Mouse (Mus musculus): ENCODE measurements around the gene Actr3b. TPM values are rescaled to one million over a fixed set of nuclear protein-coding genes. Genes with fewer than 3 reads are reported as not detected.

Actr3b gene
- total RNA-seq, 2 experiments from 2014 or later: 10.7 to 21.0 TPM

DNA sequence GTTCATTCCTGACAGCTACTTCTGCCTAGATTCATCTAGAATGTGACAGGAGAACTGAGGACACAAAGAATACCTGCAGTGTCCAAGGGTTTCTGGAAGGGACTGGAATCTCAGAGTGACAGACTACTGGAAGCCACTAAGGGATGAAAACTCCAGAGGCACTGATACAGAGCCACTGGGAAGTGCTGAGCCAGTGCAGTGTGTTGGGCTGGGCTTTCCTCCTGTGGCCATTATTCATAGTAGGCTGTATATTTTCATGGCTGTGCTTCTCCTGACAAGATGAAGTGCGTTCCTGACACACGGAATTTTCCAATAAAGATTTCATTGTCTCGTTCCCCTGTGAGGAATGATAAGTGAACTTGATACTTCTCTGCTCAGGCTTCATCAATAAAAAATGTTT lies 126.9 kb downstream of the Actr3b start:
- DNase-seq (ENCODE audit: low spot score): no peak

DNA sequence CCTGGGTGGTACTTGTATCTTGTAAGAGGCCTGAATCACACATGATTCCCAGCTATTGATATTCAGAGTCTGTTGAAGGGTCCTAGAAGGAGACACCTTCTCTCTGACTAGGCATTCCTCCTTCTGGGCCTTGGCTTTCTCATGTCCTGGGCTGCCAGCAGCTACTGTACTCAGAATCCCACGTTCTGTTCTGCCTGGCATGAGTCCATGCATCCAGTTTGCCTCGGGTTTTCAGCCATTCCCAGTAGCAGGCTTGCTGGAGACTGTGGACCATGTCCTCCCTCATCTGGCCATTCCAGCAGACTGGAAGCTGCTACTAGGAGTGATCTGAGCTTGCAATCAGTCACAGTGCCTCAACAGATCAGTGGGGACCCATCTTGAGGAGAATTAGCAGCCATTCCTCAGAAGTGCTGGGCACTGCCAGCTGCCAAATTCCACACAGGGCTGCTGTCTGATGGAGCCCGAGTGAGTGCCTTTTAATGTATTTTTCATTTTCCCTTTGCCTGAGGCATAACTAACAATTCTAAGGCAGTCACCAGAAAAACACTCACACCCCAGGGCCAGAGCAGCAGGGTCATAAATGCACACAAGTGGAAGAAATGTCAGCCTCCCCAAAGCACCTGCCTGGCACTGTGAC lies 130.1 kb downstream of the Actr3b start:
- no peak for DNase-seq (ENCODE audit: low spot score)

DNA sequence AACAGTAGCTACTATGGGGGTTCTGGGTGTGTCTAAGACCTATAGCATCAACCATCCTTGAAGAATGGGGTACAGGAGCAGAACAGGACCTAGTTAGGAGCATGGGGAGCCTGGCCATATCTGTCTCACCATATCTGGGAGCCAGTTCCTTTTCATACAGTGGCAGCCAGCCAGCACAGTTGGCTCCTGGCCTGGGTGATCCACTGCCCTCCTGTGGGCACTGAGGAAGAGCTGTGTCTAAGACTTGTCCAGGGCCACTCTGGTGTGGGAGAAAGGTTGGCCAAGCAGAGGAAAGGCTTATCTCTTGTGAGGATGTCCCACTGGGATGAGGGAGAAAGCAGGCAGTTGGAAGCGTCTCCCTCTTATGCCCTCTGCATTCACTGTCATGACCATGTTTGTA lies 131.5 kb downstream of the Actr3b start:
- peak; percentile 7 for DNase-seq (ENCODE audit: low spot score)

Other genes with a start within 250 kb of the Actr3b start
- under 1 TPM in 1 of 2 experiments, not detected in 1; 0.16 TPM for gene Cct8l1, start 243.9 kb upstream of the Actr3b start, total RNA-seq (2021)
- gene Xrcc2, start 54.2 kb upstream of the Actr3b start, total RNA-seq (2021): 1 to 10 TPM; 3.0 to 3.9 TPM
- gene Gm21663, start 182.4 kb downstream of the Actr3b start, total RNA-seq (2021): not detected
- gene Gm21671, start 194.4 kb downstream of the Actr3b start, total RNA-seq (2021): not detected
- gene Gm21680, start 212.7 kb downstream of the Actr3b start, total RNA-seq (2021): not detected
- not detected for gene Gm21698, start 228.7 kb downstream of the Actr3b start, total RNA-seq (2021)
- not detected for gene Gm1979, start 244.8 kb downstream of the Actr3b start, total RNA-seq (2021)